Mouse (Mus musculus) forebrain, embryonic 13.5 days (tissue): ENCODE measurements at regions not wholly inside any gene's neighbourhood (a gene's known extent, or its start where the extent isn't known, plus 50 kb on each side); places are given as distances from the start of the nearest gene placed in this dataset.
A peak's percentile ranks its signal among the peaks of the same experiment; 100 is the strongest.

Experiments
- ATAC-seq: fragments of 200-750 bp; cut with Nextera tagmentation; 2 replicates; pipeline ENCODE4 v1.8.0; 2017
- H3K27ac ChIP-seq: fragments of 300-500 bp; sonication (generic); 2 replicates; pipeline ENCODE4 v1.5.1; 2015; ENCODE audit warnings: inconsistent platforms, mild to moderate bottlenecking, moderate library complexity
- H3K27me3 ChIP-seq: fragments of 300-500 bp; sonication (generic); 2 replicates; pipeline ENCODE4 v1.6.1; 2015; ENCODE audit warnings: mild to moderate bottlenecking, inconsistent platforms
- H3K36me3 ChIP-seq: fragments of 300-500 bp; sonication (generic); 2 replicates; pipeline ENCODE4 v1.6.1; 2015; ENCODE audit warnings: mild to moderate bottlenecking, inconsistent platforms; ENCODE audit not compliant: poor library complexity, severe bottlenecking
- H3K4me1 ChIP-seq: fragments of 300-500 bp; sonication (generic); 2 replicates; pipeline ENCODE4 v1.6.1; 2015; ENCODE audit warnings: inconsistent platforms
- H3K4me2 ChIP-seq: fragments of 300-500 bp; sonication (generic); 2 replicates; pipeline ENCODE4 v1.6.1; 2015; ENCODE audit warnings: inconsistent platforms, mild to moderate bottlenecking, moderate library complexity
- H3K4me3 ChIP-seq: fragments of 300-500 bp; sonication (generic); 2 replicates; pipeline ENCODE4 v1.5.1; 2015; ENCODE audit warnings: mild to moderate bottlenecking, inconsistent platforms
- H3K9ac ChIP-seq: fragments of 300-500 bp; sonication (generic); 2 replicates; pipeline ENCODE4 v1.6.1; 2015; ENCODE audit warnings: mild to moderate bottlenecking, inconsistent platforms
- H3K9me3 ChIP-seq: fragments of 300-500 bp; sonication (generic); replicated peaks from 2 replicates; pipeline ENCODE4 v1.6.1; 2016; ENCODE audit warnings: inconsistent platforms
- WGBS: fragments of 180-500 bp; shearing (Covaris S2); methylation state at CpG from one replicate; pipeline ENCODE4 v1.1.7; 2015; 5-methylcytosine and 5-hydroxymethylcytosine counted together

DNA sequence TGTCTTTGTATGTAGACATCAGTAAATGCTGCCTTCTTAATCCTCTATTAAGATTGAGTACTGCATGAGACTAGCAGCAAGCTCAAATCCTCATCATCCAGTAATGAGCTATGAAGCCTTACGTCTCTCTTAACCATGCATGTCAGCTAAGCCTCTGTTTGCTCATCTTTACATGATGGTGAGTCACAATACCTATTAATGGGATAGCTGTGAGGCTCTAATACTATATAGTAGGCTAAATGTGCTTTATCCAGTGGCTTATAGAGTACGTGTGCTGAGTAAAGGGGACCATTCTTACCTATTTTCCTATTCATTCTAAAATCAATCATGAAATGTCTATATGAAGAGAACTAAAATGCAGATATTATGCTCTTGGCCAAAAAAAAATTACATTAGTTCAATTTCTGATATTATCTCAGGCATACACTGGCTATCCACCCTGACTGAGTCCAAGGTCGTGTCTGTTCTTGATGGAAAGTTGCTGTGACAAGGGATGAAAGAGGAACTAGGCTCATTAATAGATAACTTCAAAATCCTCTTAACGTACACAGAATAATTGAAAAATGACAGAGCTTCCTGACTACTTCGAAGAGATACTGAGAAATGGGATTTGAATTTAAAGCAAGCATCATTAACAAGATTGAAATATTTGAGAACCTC lies 422.1 kb downstream of the Ipo11 start:
- ATAC-seq, result no peak
- Histone ChIP-seq H3K36me3 (no peaks in the 10 kb centered on the region), H3K4me2 (no peak overlapping the region), H3K9me3 (no peaks in the 10 kb centered on the region), H3K27ac (no peak overlapping the region), H3K27me3 (no peaks in the 10 kb centered on the region), H3K9ac (no peak overlapping the region), H3K4me1 (no peaks in the 10 kb centered on the region), H3K4me3 (no peak overlapping the region)
- 85% methylated on average over 5 of the region's 5 CpGs for WGBS

DNA sequence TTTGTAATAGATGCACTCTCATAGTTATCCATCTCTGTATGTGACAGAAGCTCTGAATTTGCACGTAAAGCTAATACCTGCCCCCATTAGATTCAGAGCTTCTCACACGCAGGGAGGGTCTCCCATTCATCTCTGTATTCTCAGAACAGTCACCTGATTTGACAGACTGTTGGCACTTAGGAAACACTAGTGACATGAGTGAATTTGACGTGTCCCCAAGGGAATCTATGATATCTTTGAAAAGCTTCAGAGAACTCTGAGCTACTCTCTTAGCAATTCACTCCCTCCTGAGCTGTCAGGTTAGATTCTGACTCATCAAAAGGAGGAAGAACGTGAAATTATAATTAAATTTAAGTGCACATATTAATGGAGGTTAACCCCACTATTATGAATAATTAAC lies 423.1 kb downstream of the Ipo11 start:
- Histone ChIP-seq H3K27ac (no peak overlapping the region), H3K4me1 (no peaks in the 10 kb centered on the region), H3K27me3 (no peaks in the 10 kb centered on the region), H3K4me2 (no peak overlapping the region), H3K9me3 (no peaks in the 10 kb centered on the region), H3K36me3 (no peaks in the 10 kb centered on the region), H3K9ac (no peak overlapping the region), H3K4me3 (no peak overlapping the region)
- 80% methylated on average over 4 of the region's 4 CpGs for WGBS
- peak; percentile 57; the same call in 1 of the 2 replicates for ATAC-seq

DNA sequence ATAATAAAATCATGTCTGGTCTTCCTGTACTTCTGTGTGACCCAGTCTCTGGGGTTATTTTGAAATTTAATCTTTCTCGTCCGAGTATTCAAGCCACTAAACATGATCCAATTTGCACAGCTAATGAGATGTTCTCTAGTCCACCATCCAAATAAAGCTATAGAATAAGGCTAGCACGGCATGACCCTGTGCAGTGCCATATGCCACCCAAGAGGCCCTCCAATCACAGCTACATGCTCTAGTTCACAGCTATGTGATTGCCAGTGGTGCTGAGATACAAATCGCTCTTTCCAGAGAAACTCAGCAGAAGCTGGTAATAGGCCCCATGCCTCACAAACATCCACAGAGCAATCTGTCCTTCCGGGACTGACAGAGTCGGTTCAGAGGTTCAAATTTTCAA lies 426.3 kb downstream of the Ipo11 start:
- 70% methylated on average over 6 of the region's 6 CpGs for WGBS
- ATAC-seq, result no peak; the same call in 1 of the 2 replicates
- H3K27ac ChIP-seq, result no peak overlapping the region

GRCm38 (mm10) chr13:106501273-106501672 lies 435.5 kb downstream of the Ipo11 start:
- WGBS, result 89% methylated on average over 6 of the region's 6 CpGs
- Histone ChIP-seq H3K36me3 (no peaks in the 10 kb centered on the region), H3K27ac (no peak overlapping the region), H3K9me3 (no peaks in the 10 kb centered on the region), H3K4me2 (no peak overlapping the region), H3K9ac (no peak overlapping the region), H3K4me3 (no peak overlapping the region), H3K27me3 (no peaks in the 10 kb centered on the region), H3K4me1 (no peaks in the 10 kb centered on the region)
- no peak for ATAC-seq

More for the DNA sequence above, 426.3 kb downstream of the Ipo11 start:
- H3K27me3 ChIP-seq, result no peaks in the 10 kb centered on the region
- no peaks in the 10 kb centered on the region for H3K36me3 ChIP-seq
- H3K9ac ChIP-seq, result no peak overlapping the region
- no peaks in the 10 kb centered on the region for H3K9me3 ChIP-seq
- H3K4me2 ChIP-seq, result no peak overlapping the region
- H3K4me1 ChIP-seq, result no peaks in the 10 kb centered on the region
- no peak overlapping the region for H3K4me3 ChIP-seq

DNA sequence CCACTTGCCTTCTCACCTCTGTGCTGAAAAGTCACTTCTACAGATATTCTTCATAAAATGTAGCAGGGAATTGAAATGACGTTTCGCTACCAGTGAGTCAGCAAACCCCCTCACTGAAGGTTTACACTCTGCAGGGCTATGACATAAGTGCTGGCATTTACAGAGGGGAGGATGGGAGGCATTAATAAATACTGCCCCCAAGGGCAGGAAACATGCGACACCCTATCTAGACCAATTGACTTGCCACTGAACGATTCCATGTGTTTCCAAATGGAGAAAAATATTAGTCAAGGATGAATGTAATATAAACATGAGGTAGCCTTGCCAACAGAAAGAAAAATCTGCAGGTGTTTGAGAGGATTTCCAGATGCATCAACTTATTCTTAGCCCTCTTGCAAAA lies 465.5 kb downstream of the Ipo11 start:
- H3K4me1 ChIP-seq, result no peaks in the 10 kb centered on the region
- H3K36me3 ChIP-seq, result no peaks in the 10 kb centered on the region
- no peak overlapping the region for H3K4me2 ChIP-seq
- H3K9ac ChIP-seq, result no peak overlapping the region
- 87% methylated on average over 4 of the region's 4 CpGs for WGBS
- no peak overlapping the region for H3K27ac ChIP-seq
- no peaks in the 10 kb centered on the region for H3K9me3 ChIP-seq
- no peaks in the 10 kb centered on the region for H3K27me3 ChIP-seq
- ATAC-seq, result no peak
- no peak overlapping the region for H3K4me3 ChIP-seq

DNA sequence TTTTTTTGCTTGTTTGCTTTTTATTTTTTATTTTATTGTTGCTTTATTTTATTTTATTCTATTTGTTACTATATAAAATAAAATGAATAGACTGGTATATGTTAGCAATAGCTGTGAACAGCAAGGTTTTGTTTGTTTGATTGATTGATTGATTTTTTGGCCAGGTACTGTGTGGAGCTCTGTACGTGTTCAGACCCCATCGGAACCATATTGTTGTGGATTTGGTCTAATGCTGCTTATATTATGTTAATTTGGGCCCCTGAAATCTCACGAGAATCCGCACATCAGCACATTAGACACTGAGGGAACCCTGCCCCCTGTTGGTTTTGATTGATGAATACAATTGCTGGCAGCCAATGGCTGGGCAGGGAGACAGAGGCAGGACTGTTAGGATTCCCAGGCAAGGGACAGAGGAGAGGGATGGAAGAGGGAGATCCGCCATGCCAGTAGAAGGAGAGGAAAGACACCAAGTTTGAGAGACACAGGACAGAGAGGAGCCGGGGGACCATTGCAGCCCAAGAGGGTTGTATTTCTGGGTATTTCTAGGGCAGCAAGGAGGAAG lies 482.3 kb downstream of the Ipo11 start:
- Histone ChIP-seq H3K4me2 (no peak overlapping the region), H3K27ac (no peak overlapping the region), H3K9me3 (no peaks in the 10 kb centered on the region), H3K4me3 (no peak overlapping the region), H3K4me1 (no peaks in the 10 kb centered on the region), H3K9ac (no peak overlapping the region), H3K27me3 (no peaks in the 10 kb centered on the region), H3K36me3 (no peaks in the 10 kb centered on the region)
- WGBS, result 76% methylated on average over 6 of the region's 6 CpGs
- ATAC-seq, result 0 out of 2 replicates have a peak, but pooled peaks have one; percentile 43

GRCm38 (mm10) chr13:106432165-106432564 lies 504.6 kb downstream of the Ipo11 start:
- Histone ChIP-seq H3K9me3 (no peaks in the 10 kb centered on the region), H3K4me3 (no peak overlapping the region), H3K36me3 (no peaks in the 10 kb centered on the region), H3K27me3 (no peaks in the 10 kb centered on the region), H3K9ac (no peak overlapping the region), H3K27ac (no peak overlapping the region), H3K4me1 (no peaks in the 10 kb centered on the region), H3K4me2 (no peak overlapping the region)
- 61% methylated on average over 3 of the region's 3 CpGs for WGBS
- no peak for ATAC-seq

GRCm38 (mm10) chr13:106406608-106407038 lies 530.1 kb downstream of the Ipo11 start:
- peak; percentile 73; the same call in 1 of the 2 replicates for ATAC-seq
- Histone ChIP-seq H3K9ac (no peak overlapping the region), H3K4me2 (no peak overlapping the region), H3K9me3 (no peaks in the 10 kb centered on the region), H3K4me3 (no peak overlapping the region), H3K4me1 (peaks cover 5% of the 10 kb centered on the region; the same call in 1 of the 2 replicates), H3K36me3 (no peaks in the 10 kb centered on the region), H3K27ac (no peak overlapping the region), H3K27me3 (no peaks in the 10 kb centered on the region)
- WGBS, result 10% methylated on average over 1 of the region's 1 CpGs

DNA sequence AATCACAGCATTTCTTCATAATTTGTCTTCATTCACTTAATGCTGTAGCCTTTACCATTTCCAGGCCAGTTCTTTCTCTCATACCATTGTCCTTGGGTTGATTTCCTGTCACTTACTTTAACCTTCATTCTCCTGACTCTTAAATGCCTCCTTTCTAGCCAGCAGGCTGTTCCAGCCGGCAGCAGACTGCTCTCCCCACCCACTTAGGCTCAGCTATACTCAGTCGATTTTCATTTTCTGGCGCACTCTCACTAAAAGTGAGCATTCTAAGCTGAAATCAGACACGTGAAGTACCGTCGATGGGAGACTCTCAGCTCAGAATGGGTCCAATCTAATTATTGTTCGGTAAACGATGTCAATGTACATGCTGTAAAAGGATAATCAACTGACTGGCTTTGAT lies 544.1 kb downstream of the Ipo11 start:
- Histone ChIP-seq H3K4me1 (no peaks in the 10 kb centered on the region), H3K9me3 (no peaks in the 10 kb centered on the region), H3K36me3 (no peaks in the 10 kb centered on the region), H3K4me3 (no peak overlapping the region), H3K27me3 (no peaks in the 10 kb centered on the region), H3K4me2 (no peak overlapping the region), H3K9ac (no peak overlapping the region), H3K27ac (no peak overlapping the region)
- 56% methylated on average over 8 of the region's 8 CpGs for WGBS
- no peak for ATAC-seq

GRCm38 (mm10) chr13:106388634-106389033 lies 548.1 kb downstream of the Ipo11 start:
- H3K9me3 ChIP-seq, result no peaks in the 10 kb centered on the region
- no peaks in the 10 kb centered on the region for H3K4me1 ChIP-seq
- H3K4me3 ChIP-seq, result no peak overlapping the region
- WGBS, result 69% methylated on average over 4 of the region's 4 CpGs
- no peak for ATAC-seq
- H3K4me2 ChIP-seq, result no peak overlapping the region
- H3K36me3 ChIP-seq, result no peaks in the 10 kb centered on the region
- no peak overlapping the region for H3K9ac ChIP-seq
- no peaks in the 10 kb centered on the region for H3K27me3 ChIP-seq
- H3K27ac ChIP-seq, result no peak overlapping the region

DNA sequence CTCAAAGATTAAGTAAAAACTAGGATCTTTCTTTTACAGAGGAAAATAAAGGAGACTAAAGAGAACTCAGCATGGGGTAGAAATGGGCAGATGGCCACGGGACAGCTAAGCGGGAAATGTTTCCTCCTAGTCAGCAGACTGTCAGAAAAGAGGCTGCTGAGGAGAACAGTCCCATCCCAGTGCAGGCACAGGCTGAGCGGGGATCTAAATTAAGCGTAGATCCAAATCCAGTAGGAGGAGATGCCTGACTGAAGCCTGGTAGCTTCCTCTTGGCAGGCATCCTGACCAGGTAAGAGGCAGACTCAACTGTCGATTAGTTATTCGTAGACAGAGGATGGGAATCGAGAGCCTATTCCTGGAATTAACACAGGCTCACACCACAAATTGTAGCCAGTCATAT lies 569.2 kb downstream of the Ipo11 start:
- H3K27ac ChIP-seq, result no peak overlapping the region
- no peaks in the 10 kb centered on the region for H3K4me1 ChIP-seq
- 76% methylated on average over 7 of the region's 7 CpGs for WGBS
- no peaks in the 10 kb centered on the region for H3K9me3 ChIP-seq
- H3K4me2 ChIP-seq, result no peak overlapping the region
- H3K4me3 ChIP-seq, result no peak overlapping the region
- no peaks in the 10 kb centered on the region for H3K36me3 ChIP-seq
- H3K27me3 ChIP-seq, result no peaks in the 10 kb centered on the region
- no peak overlapping the region for H3K9ac ChIP-seq
- ATAC-seq, result no peak

DNA sequence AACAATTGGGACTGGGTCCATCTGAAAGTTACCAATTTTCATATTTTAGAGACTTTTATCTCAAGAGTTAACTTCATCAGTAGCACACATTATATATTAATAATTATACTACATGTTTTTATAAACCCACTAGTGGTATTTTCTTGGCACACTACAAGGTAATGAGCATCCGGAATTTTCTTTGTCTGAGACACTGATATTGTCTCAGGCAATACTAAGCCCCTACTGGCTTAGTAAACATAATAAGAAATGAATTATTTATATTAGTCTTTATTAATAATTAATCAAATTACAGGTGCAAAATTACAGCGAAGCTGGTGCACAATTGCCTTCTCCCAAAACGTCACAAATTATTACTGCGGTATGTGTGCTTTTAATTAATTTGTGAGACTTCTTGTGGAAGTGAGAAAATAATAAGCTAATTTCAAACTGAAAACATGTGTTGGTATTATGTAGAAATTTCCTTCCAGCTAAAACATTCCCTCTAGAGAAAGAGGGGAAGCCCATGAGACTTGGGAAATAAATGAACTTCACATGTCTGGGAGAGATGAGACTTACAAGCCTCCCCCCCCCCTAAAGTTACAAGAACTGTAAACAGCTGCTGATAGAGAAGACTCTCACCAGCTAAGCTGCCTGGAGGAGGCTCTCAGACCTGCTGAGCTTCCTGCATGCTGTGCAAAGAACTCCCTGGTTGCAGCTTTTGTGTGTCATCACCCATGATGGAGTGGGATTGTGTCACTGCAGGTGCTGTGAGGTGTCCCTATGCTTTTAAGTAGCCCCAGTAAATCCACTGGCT lies 583.9 kb downstream of the Ipo11 start:
- WGBS, result 83% methylated on average over 4 of the region's 4 CpGs
- Histone ChIP-seq H3K9ac (no peak overlapping the region), H3K27me3 (no peaks in the 10 kb centered on the region), H3K4me2 (no peak overlapping the region), H3K4me3 (no peak overlapping the region), H3K9me3 (no peaks in the 10 kb centered on the region), H3K36me3 (no peaks in the 10 kb centered on the region), H3K4me1 (no peaks in the 10 kb centered on the region), H3K27ac (no peak overlapping the region)
- 0 out of 2 replicates have a peak, but pooled peaks have one; percentile 16 for ATAC-seq
